ENCODE assay signal across 8 mouse cellular contexts in the genomic region with DNA sequence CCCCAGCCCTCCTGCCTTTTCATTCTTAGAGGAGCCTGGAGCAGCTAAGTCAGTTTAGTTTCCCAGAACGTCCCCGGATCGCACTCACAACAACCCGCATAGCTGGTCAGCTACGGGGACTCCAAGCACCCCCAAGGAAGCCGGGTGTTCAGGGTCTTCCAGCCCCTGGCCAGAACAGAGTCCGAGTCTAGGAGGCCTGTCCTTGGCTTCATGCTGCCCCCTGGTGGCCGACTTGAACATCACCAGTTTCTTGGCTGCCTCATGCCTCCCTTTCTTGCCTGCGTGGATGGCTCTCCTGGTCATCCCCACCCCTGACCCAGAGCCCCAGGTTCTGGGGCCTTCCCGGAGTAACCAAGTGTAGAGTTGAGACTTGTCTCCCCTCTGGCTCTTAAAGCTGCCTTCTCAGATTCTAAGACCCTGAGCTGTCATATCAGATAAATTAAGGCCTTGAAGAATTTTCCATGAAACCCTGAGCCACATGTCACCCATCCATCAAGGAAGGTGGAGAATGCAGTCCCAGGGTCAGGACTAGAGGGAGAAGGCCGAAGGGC. TPM values are rescaled to one million over a fixed set of nuclear protein-coding genes. Genes with fewer than 3 reads are reported as not detected.
DNase-seq lines count a peak whose midpoint lies in the region; ATAC-seq and TF ChIP-seq lines count a peak whose summit lies in the region.

No protein-coding gene starts in this region.

- peaks cover 73% of the 10 kb centered on the region for H3K4me1 ChIP-seq in hindbrain, embryonic 10.5 days (replicated peaks)
- peaks cover 26% of the 10 kb centered on the region for H3K4me1 ChIP-seq in hindbrain, embryonic 13.5 days (replicated peaks)
- H3K4me1 ChIP-seq in hindbrain, postnatal 0 days (ENCODE audit: insufficient read depth, low read length) = no peaks in the 10 kb centered on the region

- TF ChIP-seq CTCF in hindbrain, postnatal 0 days (IDR thresholded peaks at IDR 0.05; ENCODE audit: low read depth) = peak; percentile 95

- no peak overlapping the region for H3K4me2 ChIP-seq in hindbrain, embryonic 13.5 days
- H3K4me2 ChIP-seq in hindbrain, postnatal 0 days (ENCODE audit: low read depth, low read length) = no peak overlapping the region

- no peak overlapping the region for H3K9ac ChIP-seq in hindbrain, embryonic 13.5 days
- no peak overlapping the region for H3K9ac ChIP-seq in hindbrain, postnatal 0 days (replicated peaks; ENCODE audit: low read length)

- H3K27ac ChIP-seq in hindbrain, embryonic 10.5 days = peak overlapping the region; percentile 84; the same call in 1 of the 2 replicates
- H3K27ac ChIP-seq in hindbrain, embryonic 13.5 days = no peak overlapping the region
- no peak overlapping the region for H3K27ac ChIP-seq in hindbrain, postnatal 0 days

- WGBS in hindbrain, embryonic 10.5 days = 29% methylated on average over 11 of the region's 11 CpGs
- 31% methylated on average over 11 of the region's 11 CpGs for WGBS in hindbrain, embryonic 13.5 days
- 26% methylated on average over 11 of the region's 11 CpGs for WGBS in hindbrain, postnatal 0 days

- 0 out of 2 replicates have a peak, but pooled peaks cover 1% of the 10 kb centered on the region for H3K36me3 ChIP-seq in hindbrain, embryonic 10.5 days
- no peaks in the 10 kb centered on the region for H3K36me3 ChIP-seq in hindbrain, embryonic 13.5 days
- H3K36me3 ChIP-seq in hindbrain, postnatal 0 days (ENCODE audit: insufficient read depth, low read length) = no peaks in the 10 kb centered on the region
- no peaks in the 10 kb centered on the region for H3K36me3 ChIP-seq in splenic B cell, adult 2 months (ENCODE audit: control insufficient read depth, insufficient read depth, low read length, poor library complexity, severe bottlenecking)

- no peak overlapping the region for H3K4me3 ChIP-seq in hindbrain, embryonic 10.5 days
- no peak overlapping the region for H3K4me3 ChIP-seq in hindbrain, embryonic 13.5 days
- no peak overlapping the region for H3K4me3 ChIP-seq in hindbrain, postnatal 0 days (ENCODE audit: low read length)

- H3K9me3 ChIP-seq in hindbrain, embryonic 10.5 days = peaks cover 47% of the 10 kb centered on the region
- H3K9me3 ChIP-seq in hindbrain, embryonic 13.5 days = peaks cover 20% of the 10 kb centered on the region
- H3K9me3 ChIP-seq in hindbrain, postnatal 0 days (ENCODE audit: low read length) = peaks cover 6% of the 10 kb centered on the region; the same call in 1 of the 2 replicates

- peak; percentile 85 for DNase-seq in hindbrain, embryonic 10.5 days (ENCODE audit: low spot score)
- DNase-seq in c-Kit-positive CD71-positive TER-119-positive erythroid progenitor cells, embryonic 14.5 days (ENCODE audit: low spot score) = peak; percentile 62
- peak; percentile 76 to 79 for DNase-seq in frontal cortex, postnatal 36 days (ENCODE audit: low spot score in 2 of 2)
- peak; percentile 89 for DNase-seq in hindbrain, postnatal 0 days (ENCODE audit: low spot score)
- peak; percentile 90 for DNase-seq in left cerebral cortex, postnatal 4 days
- peak; percentile 79 for DNase-seq in naive thymus-derived CD4-positive, alpha-beta T cell, adult 2 months (ENCODE audit: low read depth)
- DNase-seq in splenic B cell, adult 2 months (ENCODE audit: low read depth, low spot score) = peak; percentile 77

- no peak for ATAC-seq in hindbrain, embryonic 13.5 days (ENCODE audit: low FRiP score)
- 0 out of 2 replicates have a peak, but pooled peaks have one; percentile 22 for ATAC-seq in hindbrain, postnatal 0 days

- intact Hi-C loops in left cerebral cortex, postnatal 4 days (cut with DNase I) = loop anchor here (2.0 to 10.0 kb wide), 2 partner anchors 169 to 309 kb away; no protein-coding TSS in a partner anchor

- peaks cover 75% of the 10 kb centered on the region for H3K27me3 ChIP-seq in hindbrain, embryonic 10.5 days (ENCODE audit: insufficient read depth, poor library complexity, severe bottlenecking)
- H3K27me3 ChIP-seq in hindbrain, embryonic 13.5 days = peaks cover 15% of the 10 kb centered on the region
- H3K27me3 ChIP-seq in hindbrain, postnatal 0 days (ENCODE audit: insufficient read depth, low read length) = no peaks in the 10 kb centered on the region
- H3K27me3 ChIP-seq in splenic B cell, adult 2 months (ENCODE audit: control insufficient read depth, insufficient read depth, low read length, poor library complexity, severe bottlenecking) = no peaks in the 10 kb centered on the region

RNA-seq across cellular contexts. Expression of gene Cdkn1c, which starts 3.1 kb away (rescaled TPM):
- 438 and 682 TPM in 2 replicates for polyA plus RNA-seq in hindbrain, embryonic 10.5 days (2016; fragmentation: Nextera tagmentation; extraction: Ambion mirVana)
- 359 and 375 TPM in 2 replicates for polyA plus RNA-seq in hindbrain, embryonic 13.5 days (2015; fragmentation: Nextera tagmentation; extraction: Ambion mirVana)
- 127 and 139 TPM in 2 replicates for total RNA-seq in hindbrain, postnatal 0 days (2014; rRNA removed)
- 144 and 150 TPM in 2 replicates for polyA plus RNA-seq in hindbrain, postnatal 0 days (2015; fragmentation: Nextera tagmentation; extraction: Ambion mirVana)
- 10 to 100 TPM; 47.3 to 47.8 TPM for total RNA-seq in left cerebral cortex, postnatal 4 days (2021)

RNA-seq across cellular contexts. Expression of gene Slc22a18, which starts 9.6 kb away (rescaled TPM):
- polyA plus RNA-seq in hindbrain, embryonic 10.5 days (2016; fragmentation: Nextera tagmentation; extraction: Ambion mirVana) = 0.39 and 0.58 TPM in 2 replicates
- polyA plus RNA-seq in hindbrain, embryonic 13.5 days (2015; fragmentation: Nextera tagmentation; extraction: Ambion mirVana) = 0.60 and 0.78 TPM in 2 replicates
- 0.58 and 1.8 TPM in 2 replicates for total RNA-seq in hindbrain, postnatal 0 days (2014; rRNA removed)
- 0.90 and 1.2 TPM in 2 replicates for polyA plus RNA-seq in hindbrain, postnatal 0 days (2015; fragmentation: Nextera tagmentation; extraction: Ambion mirVana)
- total RNA-seq in left cerebral cortex, postnatal 4 days (2021) = not detected

RNA-seq across cellular contexts. Expression of gene Phlda2, which starts 39.0 kb away (rescaled TPM):
- 0.92 and 1.5 TPM in 2 replicates for polyA plus RNA-seq in hindbrain, embryonic 10.5 days (2016; fragmentation: Nextera tagmentation; extraction: Ambion mirVana)
- 0.53 and 1.5 TPM in 2 replicates for polyA plus RNA-seq in hindbrain, embryonic 13.5 days (2015; fragmentation: Nextera tagmentation; extraction: Ambion mirVana)
- total RNA-seq in hindbrain, postnatal 0 days (2014; rRNA removed) = 0.52 TPM in 1 of 2 replicates, not detected in the other
- 0.66 and 0.73 TPM in 2 replicates for polyA plus RNA-seq in hindbrain, postnatal 0 days (2015; fragmentation: Nextera tagmentation; extraction: Ambion mirVana)
- total RNA-seq in left cerebral cortex, postnatal 4 days (2021) = not detected
